Mouse (Mus musculus) hindbrain, embryonic 10.5 days (tissue): ENCODE data around the gene Cdc20b. TPM values are rescaled to one million over a fixed set of nuclear protein-coding genes. Genes with fewer than 3 reads are reported as not detected.

ENCODE experiments used
- DNase-seq: peaks from one replicate; pipeline ENCODE4 v3.0.0-alpha.2; 2017; ENCODE audit warnings: low spot score
- H3K27ac ChIP-seq: fragments of 300-500 bp; sonication (generic); 2 replicates; pipeline ENCODE4 v1.5.1; 2016; ENCODE audit warnings: mild to moderate bottlenecking, moderate library complexity
- H3K27me3 ChIP-seq: fragments of 300-500 bp; sonication (generic); 2 replicates; pipeline ENCODE4 v1.6.1; 2016; ENCODE audit warnings: mild to moderate bottlenecking; ENCODE audit not compliant: poor library complexity, insufficient read depth, severe bottlenecking
- H3K36me3 ChIP-seq: fragments of 300-500 bp; sonication (generic); 2 replicates; pipeline ENCODE4 v1.6.1; 2016; ENCODE audit warnings: mild to moderate bottlenecking, moderate library complexity
- H3K4me1 ChIP-seq: fragments of 300-500 bp; sonication (generic); replicated peaks from 2 replicates; pipeline ENCODE4 v1.6.1; 2016; ENCODE audit warnings: mild to moderate bottlenecking
- H3K4me3 ChIP-seq: fragments of 300-500 bp; sonication (generic); 2 replicates; pipeline ENCODE4 v1.5.1; 2016; ENCODE audit warnings: mild to moderate bottlenecking, moderate library complexity
- H3K9me3 ChIP-seq: fragments of 300-500 bp; sonication (generic); 2 replicates; pipeline ENCODE4 v1.6.1; 2016; ENCODE audit warnings: mild to moderate bottlenecking, moderate library complexity
- WGBS: fragments of 180-500 bp; shearing (Covaris S2); methylation state at CpG from one replicate; pipeline ENCODE4 v1.1.7; 2016; 5-methylcytosine and 5-hydroxymethylcytosine counted together
- microRNA counts: library from miRNA; unstranded; fragments of <30 nt; microRNA quantifications from one replicate; lab custom pipeline; 2017
- polyA plus RNA-seq: library from polyadenylated mRNA; unstranded; fragments of >200 nt; fragmentation: Nextera tagmentation; extraction: Ambion mirVana; gene quantifications from 2 replicates; pipeline ENCODE4 v1.2.1, GENCODE M21; 2016

Cdc20b gene
- polyA plus RNA-seq, 1 experiment from 2014 or later: 1.7 TPM

GRCm38 (mm10) chr13:113139597-113139996, 104.7 kb downstream of the Cdc20b start:
- H3K4me1 ChIP-seq: no peaks in the 10 kb centered on the region
- 92% methylated on average over 1 of the region's 1 CpGs for WGBS
- no peak for DNase-seq
- no peak overlapping the region for H3K27ac ChIP-seq
- H3K4me3 ChIP-seq: no peak overlapping the region
- H3K27me3 ChIP-seq: no peaks in the 10 kb centered on the region
- no peaks in the 10 kb centered on the region for H3K9me3 ChIP-seq
- H3K36me3 ChIP-seq: no peaks in the 10 kb centered on the region

MicroRNA genes within 50 kb of the gene (microRNA counts, 519-probe panel; counts per million panel counts)
- microRNA mmu-miR-449a (lab: Ali Mortazavi, UCI) (3,933 counts per million, percentile 88 among the panel's probes with 10 or more counts), microRNA mmu-miR-449b (lab: Ali Mortazavi, UCI) (1,255 counts per million, percentile 77 among the panel's probes with 10 or more counts), microRNA mmu-miR-449c (lab: Ali Mortazavi, UCI) (1,255 counts per million, percentile 77 among the panel's probes with 10 or more counts)

Other genes with a start within 250 kb of the Cdc20b start
- gene Plpp1, start 234.3 kb upstream of the Cdc20b start, polyA plus RNA-seq: 22.6 and 25.5 TPM in 2 replicates
- gene Mtrex, start 107.7 kb upstream of the Cdc20b start, polyA plus RNA-seq: 70.5 and 89.0 TPM in 2 replicates
- 26.3 and 32.8 TPM in 2 replicates for gene Dhx29, start 107.7 kb upstream of the Cdc20b start, polyA plus RNA-seq
- 4.3 and 4.9 TPM in 2 replicates for gene Ccno, start 47.3 kb upstream of the Cdc20b start, polyA plus RNA-seq
- 2.9 and 3.6 TPM in 2 replicates for gene Mcidas, start 41.3 kb upstream of the Cdc20b start, polyA plus RNA-seq
- 88.0 and 94.2 TPM in 2 replicates for gene Gpx8, start 11.3 kb downstream of the Cdc20b start, polyA plus RNA-seq
- gene Gzma, start 65.9 kb downstream of the Cdc20b start, polyA plus RNA-seq: not detected in 2 replicates
- 1.7 and 2.2 TPM in 2 replicates for gene Esm1, start 174.5 kb downstream of the Cdc20b start, polyA plus RNA-seq
- not detected in 2 replicates for gene Gzmk, start 190.8 kb downstream of the Cdc20b start, polyA plus RNA-seq